Mouse (Mus musculus): ENCODE results near the gene Celsr2. TPM values are rescaled to one million over a fixed set of nuclear protein-coding genes. Genes with fewer than 3 reads are reported as not detected.

The Celsr2 gene
- polyA plus RNA-seq, 1 experiment from 2014 or later: 53.7 TPM

- no peaks in the 10 kb centered on the region for H3K27me3 ChIP-seq (ENCODE audit: low read depth, poor library complexity, severe bottlenecking)
- H3K4me1 ChIP-seq: peaks cover 71% of the 10 kb centered on the region
- no peaks in the 10 kb centered on the region for H3K9me3 ChIP-seq (replicated peaks)
- peak overlapping the region; percentile 95 for H3K27ac ChIP-seq (replicated peaks)
- WGBS: 14% methylated on average over 18 of the region's 18 CpGs
- H3K4me3 ChIP-seq: peak overlapping the region; percentile 41
- peaks cover 75% of the 10 kb centered on the region for H3K36me3 ChIP-seq
- DNase-seq (ENCODE audit: low spot score): peak; percentile 97
Measured at GRCm38 (mm10) chr3:108433188-108433880, 18.0 kb upstream of the Celsr2 start.

- Histone ChIP-seq H3K4me1 (peaks cover 71% of the 10 kb centered on the region), H3K27ac (replicated peaks) (peak overlapping the region; percentile 95), H3K27me3 (ENCODE audit: low read depth, poor library complexity, severe bottlenecking) (no peaks in the 10 kb centered on the region), H3K9me3 (replicated peaks) (no peaks in the 10 kb centered on the region), H3K4me3 (peak overlapping the region; percentile 41), H3K36me3 (peaks cover 77% of the 10 kb centered on the region)
- DNase-seq (ENCODE audit: low spot score): no peak
- WGBS: 31% methylated on average over 13 of the region's 13 CpGs
Measured at GRCm38 (mm10) chr3:108432542-108433187, 17.3 kb upstream of the Celsr2 start.

- Histone ChIP-seq H3K36me3 (peaks cover 64% of the 10 kb centered on the region), H3K4me3 (peak overlapping the region; percentile 28), H3K9me3 (replicated peaks) (no peaks in the 10 kb centered on the region), H3K27me3 (ENCODE audit: low read depth, poor library complexity, severe bottlenecking) (no peaks in the 10 kb centered on the region), H3K27ac (replicated peaks) (peak overlapping the region; percentile 84), H3K4me1 (peaks cover 55% of the 10 kb centered on the region)
- 82% methylated on average over 6 of the region's 6 CpGs for WGBS
- DNase-seq (ENCODE audit: low spot score): no peak
Measured at GRCm38 (mm10) chr3:108425624-108426018, 10.3 kb upstream of the Celsr2 start.

GRCm38 (mm10) chr3:108424944-108425623, 9.7 kb upstream of the Celsr2 start:
- Histone ChIP-seq H3K36me3 (peaks cover 58% of the 10 kb centered on the region), H3K27ac (replicated peaks) (peak overlapping the region; percentile 84), H3K4me3 (no peak overlapping the region), H3K4me1 (peaks cover 55% of the 10 kb centered on the region), H3K27me3 (ENCODE audit: low read depth, poor library complexity, severe bottlenecking) (no peaks in the 10 kb centered on the region), H3K9me3 (replicated peaks) (no peaks in the 10 kb centered on the region)
- DNase-seq (ENCODE audit: low spot score): no peak
- WGBS: 56% methylated on average over 7 of the region's 7 CpGs

GRCm38 (mm10) chr3:108423844-108424801, 8.8 kb upstream of the Celsr2 start:
- H3K27me3 ChIP-seq (ENCODE audit: low read depth, poor library complexity, severe bottlenecking): no peaks in the 10 kb centered on the region
- WGBS: 19% methylated on average over 11 of the region's 11 CpGs

GRCm38 (mm10) chr3:108423006-108423405, 7.7 kb upstream of the Celsr2 start:
- H3K36me3 ChIP-seq: peaks cover 38% of the 10 kb centered on the region
- H3K4me1 ChIP-seq: peaks cover 60% of the 10 kb centered on the region
- peak overlapping the region; percentile 84 for H3K27ac ChIP-seq (replicated peaks)
- no peak for DNase-seq (ENCODE audit: low spot score)
- no peaks in the 10 kb centered on the region for H3K9me3 ChIP-seq (replicated peaks)
- no peak overlapping the region for H3K4me3 ChIP-seq
- H3K27me3 ChIP-seq (ENCODE audit: low read depth, poor library complexity, severe bottlenecking): peaks cover 6% of the 10 kb centered on the region
- WGBS: 55% methylated on average over 6 of the region's 6 CpGs

More at GRCm38 (mm10) chr3:108423844-108424801, 8.8 kb upstream of the Celsr2 start:
- peak overlapping the region; percentile 41 for H3K4me3 ChIP-seq
- H3K27ac ChIP-seq (replicated peaks): peak overlapping the region; percentile 84
- no peaks in the 10 kb centered on the region for H3K9me3 ChIP-seq (replicated peaks)
- peaks cover 49% of the 10 kb centered on the region for H3K36me3 ChIP-seq
- peaks cover 58% of the 10 kb centered on the region for H3K4me1 ChIP-seq
- DNase-seq (ENCODE audit: low spot score): peak; percentile 50

GRCm38 (mm10) chr3:108415831-108416223, 475 bp upstream of the Celsr2 start:
- Histone ChIP-seq H3K9me3 (replicated peaks) (peaks cover 26% of the 10 kb centered on the region), H3K4me1 (peaks cover 69% of the 10 kb centered on the region), H3K36me3 (peaks cover 44% of the 10 kb centered on the region), H3K4me3 (peak overlapping the region; percentile 97), H3K27me3 (ENCODE audit: low read depth, poor library complexity, severe bottlenecking) (peaks cover 24% of the 10 kb centered on the region), H3K27ac (replicated peaks) (peak overlapping the region; percentile 100)
- DNase-seq (ENCODE audit: low spot score): peak; percentile 88
- WGBS: 0% methylated on average over 48 of the region's 48 CpGs

GRCm38 (mm10) chr3:108413634-108414360, 1.6 kb downstream of the Celsr2 start:
- Histone ChIP-seq H3K9me3 (replicated peaks) (peaks cover 26% of the 10 kb centered on the region), H3K27ac (replicated peaks) (peak overlapping the region; percentile 100), H3K36me3 (peaks cover 63% of the 10 kb centered on the region), H3K4me3 (peak overlapping the region; percentile 97), H3K27me3 (ENCODE audit: low read depth, poor library complexity, severe bottlenecking) (peaks cover 24% of the 10 kb centered on the region), H3K4me1 (peaks cover 87% of the 10 kb centered on the region)
- 96% methylated on average over 35 of the region's 35 CpGs for WGBS
- DNase-seq (ENCODE audit: low spot score): no peak

- Histone ChIP-seq H3K36me3 (peaks cover 83% of the 10 kb centered on the region), H3K4me1 (peaks cover 96% of the 10 kb centered on the region), H3K4me3 (peak overlapping the region; percentile 97), H3K27ac (replicated peaks) (peak overlapping the region; percentile 99), H3K27me3 (ENCODE audit: low read depth, poor library complexity, severe bottlenecking) (peaks cover 7% of the 10 kb centered on the region), H3K9me3 (replicated peaks) (peaks cover 26% of the 10 kb centered on the region)
- WGBS: 44% methylated on average over 8 of the region's 8 CpGs
- peak; percentile 62 for DNase-seq (ENCODE audit: low spot score)
Measured at GRCm38 (mm10) chr3:108411754-108412121, 3.6 kb downstream of the Celsr2 start.

GRCm38 (mm10) chr3:108411026-108411753, 4.2 kb downstream of the Celsr2 start:
- H3K27ac ChIP-seq (replicated peaks): peak overlapping the region; percentile 99
- H3K36me3 ChIP-seq: peaks cover 89% of the 10 kb centered on the region
- peaks cover 26% of the 10 kb centered on the region for H3K9me3 ChIP-seq (replicated peaks)
- peaks cover 99% of the 10 kb centered on the region for H3K4me1 ChIP-seq
- H3K4me3 ChIP-seq: peak overlapping the region; percentile 97
- H3K27me3 ChIP-seq (ENCODE audit: low read depth, poor library complexity, severe bottlenecking): peaks cover 1% of the 10 kb centered on the region
- peak; percentile 62 for DNase-seq (ENCODE audit: low spot score)
- WGBS: 11% methylated on average over 5 of the region's 5 CpGs

- Histone ChIP-seq H3K36me3 (peaks cover 97% of the 10 kb centered on the region), H3K9me3 (replicated peaks) (peaks cover 26% of the 10 kb centered on the region), H3K4me1 (peaks cover 99% of the 10 kb centered on the region), H3K4me3 (peak overlapping the region; percentile 97), H3K27me3 (ENCODE audit: low read depth, poor library complexity, severe bottlenecking) (no peaks in the 10 kb centered on the region), H3K27ac (replicated peaks) (peak overlapping the region; percentile 99)
- WGBS: 7% methylated on average over 5 of the region's 5 CpGs
- DNase-seq (ENCODE audit: low spot score): peak; percentile 87
Measured at GRCm38 (mm10) chr3:108410359-108410714, 5.0 kb downstream of the Celsr2 start.
